Mouse (Mus musculus) bone marrow, adult 2 months (tissue): Measurements from ENCODE around the gene Olfr1009.

Experiments
- CTCF ChIP-seq: fragments of 200-500 bp; IDR thresholded peaks from 2 replicates; pipeline ENCODE4 v1.5.1; 2011; ENCODE audit warnings: low read length, control low read depth; ENCODE audit not compliant: control insufficient read depth, insufficient read depth
- POLR2A ChIP-seq: fragments of 200-500 bp; IDR thresholded peaks from 2 replicates; pipeline ENCODE4 v1.6.1; 2011; ENCODE audit warnings: low read depth, mild to moderate bottlenecking, control low read depth, low read length, borderline replicate concordance; ENCODE audit not compliant: control insufficient read depth

DNA sequence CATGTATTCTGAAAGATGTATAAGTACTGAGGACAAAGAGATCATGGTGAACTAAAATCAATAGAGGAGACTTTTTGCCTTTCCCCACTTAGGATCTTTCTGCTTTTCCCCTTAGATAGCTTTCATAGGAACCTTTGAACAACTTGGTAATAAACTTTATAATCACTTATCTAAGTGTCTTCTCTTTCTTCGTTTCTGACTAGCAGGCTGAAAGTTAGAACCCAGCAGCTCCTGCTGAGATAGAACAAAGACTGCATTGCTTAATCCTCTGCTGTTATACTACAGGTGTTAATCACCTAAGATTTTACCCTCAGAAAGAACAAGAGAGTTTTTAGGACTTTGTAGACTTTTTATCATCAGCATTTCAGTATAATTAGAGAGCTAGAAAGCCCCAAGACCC is 4.1 kb upstream of the Olfr1009 start:
- TF ChIP-seq POLR2A (no peak), CTCF (no peak)
